16 mouse cellular contexts compared by ENCODE assay signal in the genomic region with DNA sequence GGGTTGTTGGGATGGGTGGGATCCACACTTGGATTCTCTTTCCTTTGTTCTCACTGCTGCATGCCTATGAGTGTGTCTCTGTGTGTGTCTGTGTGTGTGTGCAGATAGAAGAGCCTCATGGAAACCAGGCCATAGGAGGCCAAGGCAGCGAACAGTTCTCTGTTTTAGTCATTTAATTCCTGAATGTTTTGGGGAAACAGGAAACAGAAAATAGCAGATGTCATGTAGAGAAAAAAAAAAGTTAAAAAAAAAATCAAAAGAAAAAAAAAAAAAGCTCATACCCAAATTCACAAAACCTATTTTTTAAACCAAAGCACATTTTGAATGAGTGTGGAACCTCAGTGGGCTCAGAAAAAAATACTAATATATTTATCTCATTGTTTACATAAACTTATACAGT.
"Had no signal": no experiment of that assay in that cellular context is flagged by ENCODE, and none has a peak within 500 bp of the region (broad histone marks: within the 10 kb centered on the region; RNA-seq: fewer than 3 reads in every experiment).

No protein-coding gene starts in this region.

- DNase-seq: retina, postnatal 1 day; right cerebral cortex, adult 18-20 months; right cerebral cortex, postnatal 14 days; right cerebral cortex, postnatal 25 days; right cerebral cortex, postnatal 4 days; spleen, adult 18-20 months; thymus, adult 18-20 months; thymus, adult 2 months; thymus, postnatal 14 days; thymus, postnatal 25 days; thymus, postnatal 36 days; thymus, postnatal 4 days had no signal

- H3K4me2 ChIP-seq: neural tube, embryonic 13.5 days; neural tube, embryonic 15.5 days; stomach, embryonic 15.5 days had no signal

- H3K4me1 ChIP-seq: neural tube, embryonic 13.5 days; neural tube, embryonic 15.5 days; stomach, embryonic 15.5 days had no signal

- H3K9me3 ChIP-seq: neural tube, embryonic 13.5 days; neural tube, embryonic 15.5 days; stomach, embryonic 15.5 days had no signal

- H3K9ac ChIP-seq: neural tube, embryonic 13.5 days; neural tube, embryonic 15.5 days; stomach, embryonic 15.5 days had no signal

- H3K27me3 ChIP-seq: neural tube, embryonic 13.5 days; neural tube, embryonic 15.5 days; stomach, embryonic 15.5 days had no signal

- H3K4me3 ChIP-seq: neural tube, embryonic 13.5 days; neural tube, embryonic 15.5 days; stomach, embryonic 15.5 days had no signal

- H3K27ac ChIP-seq: neural tube, embryonic 13.5 days; neural tube, embryonic 15.5 days; stomach, embryonic 15.5 days; stomach, postnatal 0 days had no signal
